Mouse (Mus musculus) lung, postnatal 25 days (tissue): Measurements from ENCODE around the gene Tsen34.
"Not testable (repeated sequence)": the region's sequence is repeated elsewhere in the genome, so short reads cannot be mapped to it uniquely, and the experiment has no call there.

Experiments used
- DNase-seq: peaks from one replicate; pipeline ENCODE4 v3.0.0; 2022; ENCODE audit warnings: low spot score

The Tsen34 gene

GRCm38 (mm10) chr7:3732675-3733074 is 40.0 kb downstream of the Tsen34 start:
- not testable (repeated sequence) for DNase-seq
